19 mouse cellular contexts compared by ENCODE assay signal in the genomic region with DNA sequence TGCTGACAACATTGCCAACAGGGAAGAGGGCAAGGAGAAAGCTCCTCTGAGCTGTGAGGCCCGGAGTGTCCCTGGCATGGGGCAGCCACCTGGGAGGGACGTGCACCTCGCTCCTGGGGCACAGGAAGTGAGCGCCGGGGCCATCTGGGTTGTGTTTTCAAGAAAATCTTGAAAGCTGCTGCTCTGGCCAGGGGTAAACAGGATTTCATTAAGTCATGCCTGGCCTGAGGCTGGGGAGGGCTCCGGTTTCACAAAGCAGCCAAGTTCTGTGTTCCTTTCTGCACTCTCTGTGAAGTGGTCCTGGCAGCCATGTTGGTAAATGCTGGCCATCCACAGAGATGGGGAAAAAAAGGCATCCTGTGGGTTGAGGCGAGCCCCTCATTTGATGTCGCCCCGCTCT.
DNase-seq lines count a peak whose midpoint lies in the region; ATAC-seq lines count a peak whose summit lies in the region.
"Had no signal": no experiment of that assay in that cellular context is flagged by ENCODE, and none has a peak within 500 bp of the region (broad histone marks: within the 10 kb centered on the region; RNA-seq: fewer than 3 reads in every experiment).

No protein-coding gene starts in this region.

- DNase-seq in embryo, embryonic 10 days (ENCODE audit: low spot score): peak; percentile 46
- DNase-seq in embryo, embryonic 9.5 days (ENCODE audit: extremely low spot score): no peak
- DNase-seq in kidney, postnatal 10 days: no peak
- DNase-seq in ovary, postnatal 10 days (ENCODE audit: low spot score): no peak
- DNase-seq: cerebellum, adult 18-20 months; forebrain, postnatal 0 days; kidney, adult 9 months; liver, embryonic 13.5 days; lung, postnatal 10 days; right cerebral cortex, postnatal 14 days; thymus, postnatal 25 days had no signal

- no peaks in the 10 kb centered on the region for H3K9me3 ChIP-seq in kidney, embryonic 16.5 days (ENCODE audit: low read length)
- no peaks in the 10 kb centered on the region for H3K9me3 ChIP-seq in heart, embryonic 14.5 days (ENCODE audit: control insufficient read depth, low read length)
- no peaks in the 10 kb centered on the region for H3K9me3 ChIP-seq in limb, embryonic 15.5 days
- no peaks in the 10 kb centered on the region for H3K9me3 ChIP-seq in forebrain, embryonic 13.5 days (replicated peaks)
- H3K9me3 ChIP-seq: hindbrain, embryonic 13.5 days; liver, embryonic 13.5 days had no signal

- H3K4me1 ChIP-seq in kidney, embryonic 16.5 days (ENCODE audit: insufficient read depth, low read length): no peaks in the 10 kb centered on the region
- peaks cover 8 to 9% of the 10 kb centered on the region in 2 experiments; a peak in 3 of 4 replicates for H3K4me1 ChIP-seq in heart, embryonic 14.5 days (ENCODE audit: control insufficient read depth in 2 of 2, insufficient read depth in 2 of 2, low read length in 2 of 2)
- peaks cover 26% of the 10 kb centered on the region for H3K4me1 ChIP-seq in limb, embryonic 15.5 days
- no peaks in the 10 kb centered on the region for H3K4me1 ChIP-seq in forebrain, embryonic 13.5 days
- H3K4me1 ChIP-seq: hindbrain, embryonic 13.5 days; liver, embryonic 13.5 days had no signal

- H3K27me3 ChIP-seq in kidney, embryonic 16.5 days (ENCODE audit: insufficient read depth, low read length): no peaks in the 10 kb centered on the region
- no peaks in the 10 kb centered on the region for H3K27me3 ChIP-seq in heart, embryonic 14.5 days (ENCODE audit: control insufficient read depth, insufficient read depth, low read length)
- H3K27me3 ChIP-seq in limb, embryonic 15.5 days: no peaks in the 10 kb centered on the region
- H3K27me3 ChIP-seq in forebrain, embryonic 13.5 days: no peaks in the 10 kb centered on the region
- H3K27me3 ChIP-seq: liver, embryonic 13.5 days had no signal

- no peak for ATAC-seq in kidney, embryonic 16.5 days (ENCODE audit: low FRiP score, low TSS enrichment)
- no peak for ATAC-seq in heart, embryonic 14.5 days (ENCODE audit: insufficient number of reproducible peaks, insufficient read depth, low FRiP score, low read depth)
- ATAC-seq in limb, embryonic 15.5 days (ENCODE audit: insufficient number of reproducible peaks, low FRiP score, low TSS enrichment, low read depth): peak; percentile 45
- no peak for ATAC-seq in forebrain, embryonic 13.5 days
- ATAC-seq: forebrain, postnatal 0 days had no signal

- H3K9ac ChIP-seq in kidney, embryonic 16.5 days (replicated peaks; ENCODE audit: low read length): 0 out of 2 replicates have a peak overlapping the region, but pooled peaks have one; percentile 14
- no peak overlapping the region for H3K9ac ChIP-seq in heart, embryonic 14.5 days (ENCODE audit: low read length)
- no peak overlapping the region for H3K9ac ChIP-seq in limb, embryonic 15.5 days
- H3K9ac ChIP-seq in forebrain, embryonic 13.5 days: no peak overlapping the region
- H3K9ac ChIP-seq: forebrain, postnatal 0 days; hindbrain, embryonic 13.5 days; liver, embryonic 13.5 days had no signal

- H3K27ac ChIP-seq in kidney, embryonic 16.5 days (ENCODE audit: low read length): no peak overlapping the region
- H3K27ac ChIP-seq in heart, embryonic 14.5 days (replicated peaks in 1 of 2; ENCODE audit: control insufficient read depth in 1 of 2, insufficient read depth in 1 of 2, low read depth in 2 of 2, low read length in 2 of 2): 0 out of 4 replicates have a peak overlapping the region, but pooled peaks have one; percentile 12 to 21
- peak overlapping the region; percentile 58 for H3K27ac ChIP-seq in limb, embryonic 15.5 days
- H3K27ac ChIP-seq in forebrain, embryonic 13.5 days: no peak overlapping the region
- H3K27ac ChIP-seq: hindbrain, embryonic 13.5 days; left cerebral cortex, adult 2 months; liver, embryonic 13.5 days had no signal

- H3K36me3 ChIP-seq in kidney, embryonic 16.5 days (ENCODE audit: insufficient read depth, low read length): no peaks in the 10 kb centered on the region
- H3K36me3 ChIP-seq in heart, embryonic 14.5 days (ENCODE audit: control insufficient read depth, insufficient read depth, low read length): no peaks in the 10 kb centered on the region
- no peaks in the 10 kb centered on the region for H3K36me3 ChIP-seq in limb, embryonic 15.5 days
- no peaks in the 10 kb centered on the region for H3K36me3 ChIP-seq in forebrain, embryonic 13.5 days (ENCODE audit: poor library complexity, severe bottlenecking)
- H3K36me3 ChIP-seq: hindbrain, embryonic 13.5 days; liver, embryonic 13.5 days had no signal

- WGBS in kidney, embryonic 16.5 days: 68% methylated on average over 9 of the region's 9 CpGs
- WGBS in heart, embryonic 14.5 days: 71% methylated on average over 9 of the region's 9 CpGs
- 32% methylated on average over 9 of the region's 9 CpGs for WGBS in limb, embryonic 15.5 days
- 88% methylated on average over 9 of the region's 9 CpGs for WGBS in forebrain, embryonic 13.5 days

- H3K4me3 ChIP-seq in kidney, embryonic 16.5 days (ENCODE audit: low read length): no peak overlapping the region
- H3K4me3 ChIP-seq in heart, embryonic 14.5 days (ENCODE audit: control insufficient read depth in 1 of 2, insufficient read depth in 1 of 2, low read depth in 1 of 2, low read length in 2 of 2): no peak overlapping the region
- H3K4me3 ChIP-seq in limb, embryonic 15.5 days: no peak overlapping the region
- no peak overlapping the region for H3K4me3 ChIP-seq in forebrain, embryonic 13.5 days
- H3K4me3 ChIP-seq: hindbrain, embryonic 13.5 days; left cerebral cortex, adult 2 months; liver, embryonic 13.5 days; myocyte had no signal

- H3K4me2 ChIP-seq in kidney, embryonic 16.5 days (replicated peaks; ENCODE audit: low read depth, low read length): no peak overlapping the region
- no peak overlapping the region for H3K4me2 ChIP-seq in heart, embryonic 14.5 days (ENCODE audit: low read length)
- H3K4me2 ChIP-seq in limb, embryonic 15.5 days: no peak overlapping the region
- H3K4me2 ChIP-seq in forebrain, embryonic 13.5 days: no peak overlapping the region
- H3K4me2 ChIP-seq: hindbrain, embryonic 13.5 days; liver, embryonic 13.5 days; midbrain, embryonic 11.5 days had no signal

Comparison
In these comparisons a context has a peak if more than half of its experiments do, and no peak if none do; other contexts are left out.
1. H3K27ac ChIP-seq: peak in heart, embryonic 14.5 days (2 of 2) and limb, embryonic 15.5 days (single experiment); none in kidney, embryonic 16.5 days (single experiment) and forebrain, embryonic 13.5 days (single experiment).